Mouse (Mus musculus) forebrain, embryonic 14.5 days (tissue): ENCODE results near the gene Ears2. TPM values are rescaled to one million over a fixed set of nuclear protein-coding genes. Genes with fewer than 3 reads are reported as not detected.
A peak's percentile ranks its signal among the peaks of the same experiment; 100 is the strongest.

Source experiments
- ATAC-seq: fragments of 200-750 bp; cut with Nextera tagmentation; 2 replicates; pipeline ENCODE4 v1.8.0; 2017; ENCODE audit warnings: mild to moderate bottlenecking, moderate library complexity
- DNase-seq: peaks from one replicate; pipeline ENCODE4 v3.0.0-alpha.2; 2015; ENCODE audit warnings: low spot score
- H3K27ac ChIP-seq: fragments of 300-500 bp; sonication (generic); 2 replicates; pipeline ENCODE4 v1.5.1; 2014; ENCODE audit warnings: low read depth, mild to moderate bottlenecking, control low read depth, low read length, moderate library complexity
- H3K27me3 ChIP-seq: fragments of 300-500 bp; sonication (generic); replicated peaks from 2 replicates; pipeline ENCODE4 v1.6.1; 2014; ENCODE audit warnings: low read length, control low read depth, mixed read lengths; ENCODE audit not compliant: control insufficient read depth, insufficient read depth
- H3K36me3 ChIP-seq: fragments of 300-500 bp; sonication (generic); 2 replicates; pipeline ENCODE4 v1.6.1; 2014; ENCODE audit warnings: low read length, control low read depth; ENCODE audit not compliant: control insufficient read depth, insufficient read depth
- H3K4me1 ChIP-seq: fragments of 300-500 bp; sonication (generic); 2 replicates; pipeline ENCODE4 v1.6.1; 2014; ENCODE audit warnings: antibody characterized with exemption, low read length, control low read depth; ENCODE audit not compliant: control insufficient read depth, insufficient read depth
- H3K4me2 ChIP-seq: fragments of 300-500 bp; sonication (generic); 2 replicates; pipeline ENCODE4 v1.6.1; 2014; ENCODE audit warnings: mild to moderate bottlenecking, control low read depth, low read length
- H3K4me3 ChIP-seq: fragments of 300-500 bp; sonication (generic); 2 replicates; pipeline ENCODE4 v1.5.1; 2014; ENCODE audit warnings: low read depth, low read length, control low read depth
- H3K9ac ChIP-seq: fragments of 300-500 bp; sonication (generic); 2 replicates; pipeline ENCODE4 v1.6.1; 2014; ENCODE audit warnings: mild to moderate bottlenecking, low read length, control low read depth, moderate library complexity
- H3K9me3 ChIP-seq: fragments of 300-500 bp; sonication (generic); replicated peaks from 2 replicates; pipeline ENCODE4 v1.6.1; 2016; ENCODE audit warnings: low read length, control low read depth, mixed read lengths; ENCODE audit not compliant: control insufficient read depth
- WGBS: fragments of 180-500 bp; shearing (Covaris S2); extraction: QIAGEN DNeasy Blood & Tissue Kit; methylation state at CpG from one replicate; pipeline ENCODE4 v1.1.7; 2014; 5-methylcytosine and 5-hydroxymethylcytosine counted together
- polyA plus RNA-seq: library from polyadenylated mRNA; unstranded; fragments of >200 nt; fragmentation: Nextera tagmentation; extraction: Ambion mirVana; gene quantifications from 2 replicates; pipeline ENCODE4 v1.2.1, GENCODE M21; 2014

The Ears2 gene
- polyA plus RNA-seq, 1 experiment from 2014 or later, result 11.8 TPM

DNA sequence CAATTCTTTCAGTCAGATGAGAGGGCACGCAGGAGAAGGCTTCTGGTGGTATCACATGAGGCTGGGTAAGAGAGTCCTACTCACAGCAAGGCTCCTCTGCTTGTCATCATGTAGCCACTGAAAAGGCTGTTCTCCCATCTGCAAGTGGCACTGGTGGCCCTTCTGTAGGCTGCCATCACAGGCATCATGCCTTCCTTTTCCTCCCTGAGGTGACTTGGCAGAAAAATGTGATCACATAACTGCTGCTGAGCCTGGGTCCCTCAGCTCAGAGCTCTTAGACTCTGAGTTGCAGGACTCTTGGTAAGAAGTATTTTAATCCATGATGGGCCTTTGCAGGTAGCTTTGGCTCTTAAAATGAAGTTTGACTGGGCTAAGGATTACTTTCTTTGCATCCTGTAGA, 14.0 kb upstream of the Ears2 start:
- H3K9ac ChIP-seq, result no peak overlapping the region
- 91% methylated on average over 1 of the region's 1 CpGs for WGBS
- ATAC-seq (no peak), DNase-seq (no peak)
- no peak overlapping the region for H3K27ac ChIP-seq
- H3K4me3 ChIP-seq, result no peak overlapping the region
- H3K4me1 ChIP-seq, result no peaks in the 10 kb centered on the region
- no peaks in the 10 kb centered on the region for H3K27me3 ChIP-seq
- no peaks in the 10 kb centered on the region for H3K9me3 ChIP-seq
- no peak overlapping the region for H3K4me2 ChIP-seq
- H3K36me3 ChIP-seq, result peaks cover 68% of the 10 kb centered on the region

GRCm38 (mm10) chr7:122079798-122080554, 12.9 kb upstream of the Ears2 start:
- no peak overlapping the region for H3K9ac ChIP-seq
- no peak overlapping the region for H3K4me2 ChIP-seq
- peaks cover 73% of the 10 kb centered on the region for H3K36me3 ChIP-seq
- no peak overlapping the region for H3K27ac ChIP-seq
- no peaks in the 10 kb centered on the region for H3K9me3 ChIP-seq
- H3K27me3 ChIP-seq, result no peaks in the 10 kb centered on the region
- DNase-seq (no peak), ATAC-seq (no peak)
- no peaks in the 10 kb centered on the region for H3K4me1 ChIP-seq
- H3K4me3 ChIP-seq, result no peak overlapping the region
- WGBS, result 87% methylated on average over 8 of the region's 8 CpGs

GRCm38 (mm10) chr7:122074374-122074773, 7.3 kb upstream of the Ears2 start:
- no peak for DNase-seq
- no peaks in the 10 kb centered on the region for H3K27me3 ChIP-seq
- no peak overlapping the region for H3K4me2 ChIP-seq
- peaks cover 92% of the 10 kb centered on the region for H3K36me3 ChIP-seq
- H3K4me1 ChIP-seq, result no peaks in the 10 kb centered on the region
- no peak for ATAC-seq
- no peak overlapping the region for H3K27ac ChIP-seq
- no peak overlapping the region for H3K9ac ChIP-seq
- 90% methylated on average over 3 of the region's 3 CpGs for WGBS
- H3K4me3 ChIP-seq, result no peak overlapping the region
- H3K9me3 ChIP-seq, result no peaks in the 10 kb centered on the region

- WGBS, result 2% methylated on average over 56 of the region's 58 CpGs
- H3K4me2 ChIP-seq, result peak overlapping the region; percentile 68
- peak overlapping the region; percentile 100 for H3K4me3 ChIP-seq
- ATAC-seq, result peak; percentile 32
- H3K9ac ChIP-seq, result peak overlapping the region; percentile 93
- H3K36me3 ChIP-seq, result peaks cover 43% of the 10 kb centered on the region
- peak overlapping the region; percentile 95 for H3K27ac ChIP-seq
- peaks cover 10% of the 10 kb centered on the region for H3K4me1 ChIP-seq
- H3K9me3 ChIP-seq, result no peaks in the 10 kb centered on the region
- no peaks in the 10 kb centered on the region for H3K27me3 ChIP-seq
- DNase-seq, result peak; percentile 8
Observed at GRCm38 (mm10) chr7:122067517-122068381, 686 bp upstream of the Ears2 start.

DNA sequence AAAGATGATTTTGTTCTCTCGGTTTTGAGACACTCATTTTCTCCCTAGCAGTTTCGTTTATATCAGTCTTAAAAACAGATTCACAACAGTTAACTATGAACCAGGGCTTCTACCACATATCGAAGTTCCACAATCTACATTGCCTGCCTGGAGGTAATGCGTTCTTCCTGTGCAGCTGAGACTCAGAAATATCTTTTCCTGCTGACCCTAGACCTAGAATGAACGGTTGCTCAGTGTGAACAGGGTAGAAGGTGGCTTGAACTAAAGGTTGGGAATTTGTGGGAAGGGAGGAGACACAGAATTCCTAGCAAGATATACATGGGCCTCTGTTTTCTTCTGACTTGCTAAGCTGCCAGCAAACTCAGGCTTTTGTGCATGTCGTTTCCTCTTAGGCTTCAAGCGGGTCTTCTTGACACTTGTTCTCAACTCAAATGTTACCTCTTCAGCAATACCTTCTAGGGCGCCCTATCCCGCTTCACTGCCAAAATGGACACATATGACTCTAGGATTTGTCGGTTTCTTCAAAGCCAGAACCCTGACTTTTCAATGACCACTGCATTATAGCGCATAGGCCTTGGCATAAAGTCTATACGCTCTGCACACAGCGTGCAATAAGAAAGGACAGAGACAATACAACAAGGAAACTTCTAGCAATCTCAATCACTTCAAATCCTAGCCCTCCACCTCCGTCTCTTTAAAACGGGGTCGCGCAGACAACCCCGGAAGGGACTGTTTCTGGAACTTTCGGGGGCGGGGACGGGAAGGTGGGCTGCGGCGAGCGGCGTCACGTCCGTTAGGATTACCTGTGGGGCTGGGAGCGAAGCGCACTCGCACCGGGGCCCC, 740 bp downstream of the Ears2 start:
- Histone ChIP-seq H3K4me1 (peaks cover 10% of the 10 kb centered on the region), H3K4me2 (peak overlapping the region; percentile 68), H3K36me3 (peaks cover 33% of the 10 kb centered on the region), H3K27me3 (no peaks in the 10 kb centered on the region), H3K27ac (peak overlapping the region; percentile 95), H3K4me3 (peak overlapping the region; percentile 100), H3K9ac (peak overlapping the region; percentile 93), H3K9me3 (no peaks in the 10 kb centered on the region)
- ATAC-seq (no peak), DNase-seq (no peak)
- WGBS, result 22% methylated on average over 29 of the region's 31 CpGs

DNA sequence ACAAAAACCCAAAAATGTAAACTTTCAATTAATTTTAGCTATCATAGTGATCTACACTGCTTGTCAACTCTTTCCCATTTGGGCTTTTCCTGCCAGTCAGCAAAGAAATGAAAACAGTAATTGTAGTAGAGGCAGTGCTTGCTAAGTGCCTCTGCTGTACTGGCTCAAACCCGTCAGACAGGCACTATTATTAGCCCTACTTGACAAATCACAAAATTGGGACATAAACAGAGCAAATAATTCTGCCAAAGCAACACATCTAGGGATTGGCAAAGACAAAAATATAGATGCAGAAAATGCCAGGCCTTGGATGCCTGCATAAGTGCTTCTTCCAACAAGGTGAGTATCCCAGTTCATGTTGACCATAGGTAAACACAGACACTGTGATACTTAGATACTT, 1.4 kb downstream of the Ears2 start:
- Histone ChIP-seq H3K36me3 (peaks cover 29% of the 10 kb centered on the region), H3K9me3 (no peaks in the 10 kb centered on the region), H3K9ac (0 out of 2 replicates have a peak overlapping the region, but pooled peaks have one; percentile 9), H3K4me2 (0 out of 2 replicates have a peak overlapping the region, but pooled peaks have one; percentile 68), H3K27ac (no peak overlapping the region), H3K27me3 (no peaks in the 10 kb centered on the region), H3K4me3 (0 out of 2 replicates have a peak overlapping the region, but pooled peaks have one; percentile 100), H3K4me1 (peaks cover 10% of the 10 kb centered on the region)
- DNase-seq, result no peak
- ATAC-seq, result no peak
- WGBS, result 67% methylated on average over 1 of the region's 1 CpGs

- Histone ChIP-seq H3K36me3 (peaks cover 37% of the 10 kb centered on the region), H3K27me3 (no peaks in the 10 kb centered on the region), H3K4me2 (no peak overlapping the region), H3K27ac (no peak overlapping the region), H3K9me3 (no peaks in the 10 kb centered on the region), H3K9ac (no peak overlapping the region), H3K4me3 (no peak overlapping the region), H3K4me1 (no peaks in the 10 kb centered on the region)
- 95% methylated on average over 5 of the region's 5 CpGs for WGBS
- DNase-seq (no peak), ATAC-seq (no peak)
Observed at GRCm38 (mm10) chr7:122056633-122057032, 10.4 kb downstream of the Ears2 start.

GRCm38 (mm10) chr7:122050834-122051233, 16.2 kb downstream of the Ears2 start:
- DNase-seq, result no peak
- Histone ChIP-seq H3K4me1 (no peaks in the 10 kb centered on the region), H3K9me3 (no peaks in the 10 kb centered on the region), H3K27ac (no peak overlapping the region), H3K4me3 (no peak overlapping the region), H3K4me2 (no peak overlapping the region), H3K9ac (no peak overlapping the region), H3K27me3 (no peaks in the 10 kb centered on the region), H3K36me3 (peaks cover 55% of the 10 kb centered on the region)
- 73% methylated on average over 1 of the region's 1 CpGs for whole genome bisulfite sequencing
- ATAC-seq, result no peak
